Mouse (Mus musculus) hindbrain, embryonic 14.5 days (tissue): ENCODE data around the gene Slc25a42. TPM values are rescaled to one million over a fixed set of nuclear protein-coding genes. Genes with fewer than 3 reads are reported as not detected.

Source experiments
- ATAC-seq: fragments of 200-750 bp; cut with Nextera tagmentation; 2 replicates; pipeline ENCODE4 v1.8.0; 2017; ENCODE audit warnings: moderate number of reproducible peaks, mild to moderate bottlenecking, moderate TSS enrichment, moderate library complexity; ENCODE audit not compliant: low FRiP score
- DNase-seq: peaks from one replicate; pipeline ENCODE4 v3.0.0-alpha.2; 2015; ENCODE audit warnings: low spot score
- H3K27ac ChIP-seq: fragments of 300-500 bp; sonication (generic); 2 replicates; pipeline ENCODE4 v1.5.1; 2014; ENCODE audit warnings: mild to moderate bottlenecking, moderate library complexity
- H3K27me3 ChIP-seq: fragments of 300-500 bp; sonication (generic); 2 replicates; pipeline ENCODE4 v1.6.1; 2014; ENCODE audit warnings: mild to moderate bottlenecking, low read length, mixed read lengths; ENCODE audit not compliant: control insufficient read depth, insufficient read depth
- H3K36me3 ChIP-seq: fragments of 300-500 bp; sonication (generic); replicated peaks from 2 replicates; pipeline ENCODE4 v1.6.1; 2014; ENCODE audit not compliant: control insufficient read depth, insufficient read depth
- H3K4me1 ChIP-seq: fragments of 300-500 bp; sonication (generic); replicated peaks from 2 replicates; pipeline ENCODE4 v1.6.1; 2014; ENCODE audit warnings: antibody characterized with exemption, low read length, mixed read lengths; ENCODE audit not compliant: control insufficient read depth, insufficient read depth
- H3K4me2 ChIP-seq: fragments of 300-500 bp; sonication (generic); replicated peaks from 2 replicates; pipeline ENCODE4 v1.6.1; 2014; ENCODE audit warnings: mild to moderate bottlenecking, moderate library complexity
- H3K4me3 ChIP-seq: fragments of 300-500 bp; sonication (generic); replicated peaks from 2 replicates; pipeline ENCODE4 v1.5.1; 2014; ENCODE audit warnings: mild to moderate bottlenecking, low read length
- H3K9ac ChIP-seq: fragments of 300-500 bp; sonication (generic); 2 replicates; pipeline ENCODE4 v1.6.1; 2014
- H3K9me3 ChIP-seq: fragments of 300-500 bp; sonication (generic); 2 replicates; pipeline ENCODE4 v1.6.1; 2016; ENCODE audit warnings: low read length; ENCODE audit not compliant: control insufficient read depth
- WGBS: fragments of 180-500 bp; shearing (Covaris S2); extraction: QIAGEN DNeasy Blood & Tissue Kit; methylation state at CpG from one replicate; pipeline ENCODE4 v1.1.7; 2014; 5-methylcytosine and 5-hydroxymethylcytosine counted together
- polyA plus RNA-seq: library from polyadenylated mRNA; unstranded; fragments of >200 nt; fragmentation: Nextera tagmentation; extraction: Ambion mirVana; gene quantifications from 2 replicates; pipeline ENCODE4 v1.2.1, GENCODE M21; 2014

Gene Slc25a42
- polyA plus RNA-seq, 1 experiment from 2014 or later = 6.9 TPM

DNA sequence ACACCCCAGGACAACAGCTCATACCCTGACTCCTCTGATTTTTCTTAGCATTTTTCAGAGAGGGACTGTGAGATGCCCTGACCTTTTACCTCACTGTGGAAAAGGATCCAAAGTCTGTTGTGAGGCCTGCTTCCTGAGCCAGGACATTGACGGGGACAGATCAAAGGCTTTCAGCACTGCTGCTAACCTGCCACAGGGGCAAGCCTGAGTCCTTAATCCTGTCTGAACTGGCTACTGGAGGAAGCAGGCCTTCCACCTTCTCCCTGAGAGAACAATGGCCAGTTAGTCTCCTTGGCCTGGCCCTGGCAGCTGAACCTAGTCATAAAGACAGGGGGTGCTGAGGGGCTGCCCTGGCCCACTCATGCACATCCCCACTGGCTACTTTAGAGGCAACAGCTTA lies 4.0 kb downstream of the Slc25a42 start:
- no peak overlapping the region for H3K4me3 ChIP-seq
- no peaks in the 10 kb centered on the region for H3K36me3 ChIP-seq
- no peak for DNase-seq
- 50% methylated on average over 1 of the region's 1 CpGs for WGBS
- H3K27me3 ChIP-seq = peaks cover 13% of the 10 kb centered on the region
- H3K27ac ChIP-seq = no peak overlapping the region
- no peak overlapping the region for H3K4me2 ChIP-seq
- H3K4me1 ChIP-seq = peaks cover 7% of the 10 kb centered on the region; the same call in 1 of the 2 replicates
- H3K9ac ChIP-seq = no peak overlapping the region
- no peaks in the 10 kb centered on the region for H3K9me3 ChIP-seq
- no peak for ATAC-seq

DNA sequence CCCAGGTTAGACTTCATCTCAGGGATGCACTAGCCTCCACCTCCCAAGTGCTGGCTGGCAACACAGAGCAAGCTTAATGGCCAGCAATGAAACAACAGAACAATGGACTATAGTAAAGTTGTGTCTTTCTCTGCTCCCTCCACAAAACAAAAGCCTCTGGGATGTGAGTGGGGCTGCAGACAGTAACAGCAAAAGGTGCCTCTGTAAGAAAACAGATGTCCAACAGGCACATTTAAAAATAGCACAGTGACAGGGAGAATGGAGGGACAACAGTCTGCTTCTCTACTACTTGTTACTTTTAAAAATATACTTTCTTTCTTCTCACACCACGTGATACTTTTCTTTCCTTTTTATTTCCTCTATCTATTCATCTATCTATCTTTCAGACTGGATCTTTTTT lies 7.3 kb downstream of the Slc25a42 start:
- ATAC-seq = no peak
- no peaks in the 10 kb centered on the region for H3K36me3 ChIP-seq
- DNase-seq = no peak
- no peak overlapping the region for H3K27ac ChIP-seq
- H3K27me3 ChIP-seq = no peaks in the 10 kb centered on the region; the same call in 1 of the 2 replicates
- no peaks in the 10 kb centered on the region for H3K4me1 ChIP-seq
- H3K9ac ChIP-seq = no peak overlapping the region
- H3K9me3 ChIP-seq = no peaks in the 10 kb centered on the region
- no peak overlapping the region for H3K4me2 ChIP-seq
- WGBS = 57% methylated on average over 1 of the region's 1 CpGs
- H3K4me3 ChIP-seq = no peak overlapping the region

DNA sequence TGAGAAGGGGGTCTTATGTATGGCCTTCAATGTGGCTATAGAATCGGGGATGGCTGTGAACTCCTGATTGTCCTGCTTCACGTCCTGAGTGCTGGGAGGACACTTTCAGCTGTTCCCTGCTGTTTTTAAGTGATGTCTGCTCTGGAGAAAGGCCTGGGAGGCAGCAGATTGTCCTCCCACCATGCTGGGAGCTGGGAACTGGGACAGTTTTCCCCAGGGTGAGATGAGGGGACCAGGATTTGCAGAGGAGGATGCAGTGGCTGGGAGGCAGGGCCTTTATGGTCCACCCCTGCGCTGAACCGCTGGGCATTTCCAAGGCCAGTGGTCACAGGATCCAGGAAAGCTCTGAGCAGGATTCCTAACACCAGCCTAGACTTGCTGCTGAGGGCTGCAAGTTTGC lies 9.0 kb downstream of the Slc25a42 start:
- DNase-seq (no peak), ATAC-seq (no peak)
- no peak overlapping the region for H3K4me2 ChIP-seq
- no peaks in the 10 kb centered on the region for H3K9me3 ChIP-seq
- 76% methylated on average over 4 of the region's 4 CpGs for WGBS
- no peaks in the 10 kb centered on the region for H3K4me1 ChIP-seq
- no peak overlapping the region for H3K4me3 ChIP-seq
- H3K27ac ChIP-seq = no peak overlapping the region
- H3K36me3 ChIP-seq = no peaks in the 10 kb centered on the region
- no peaks in the 10 kb centered on the region for H3K27me3 ChIP-seq
- H3K9ac ChIP-seq = no peak overlapping the region

- H3K27ac ChIP-seq = no peak overlapping the region
- no peaks in the 10 kb centered on the region for H3K27me3 ChIP-seq
- WGBS = 93% methylated on average over 3 of the region's 3 CpGs
- H3K36me3 ChIP-seq = no peaks in the 10 kb centered on the region
- no peak for DNase-seq
- H3K4me3 ChIP-seq = no peak overlapping the region
- no peaks in the 10 kb centered on the region for H3K4me1 ChIP-seq
- no peaks in the 10 kb centered on the region for H3K9me3 ChIP-seq
- ATAC-seq = no peak
- H3K4me2 ChIP-seq = no peak overlapping the region
- no peak overlapping the region for H3K9ac ChIP-seq
Observed at GRCm38 (mm10) chr8:70201417-70201816, 10.7 kb downstream of the Slc25a42 start.

DNA sequence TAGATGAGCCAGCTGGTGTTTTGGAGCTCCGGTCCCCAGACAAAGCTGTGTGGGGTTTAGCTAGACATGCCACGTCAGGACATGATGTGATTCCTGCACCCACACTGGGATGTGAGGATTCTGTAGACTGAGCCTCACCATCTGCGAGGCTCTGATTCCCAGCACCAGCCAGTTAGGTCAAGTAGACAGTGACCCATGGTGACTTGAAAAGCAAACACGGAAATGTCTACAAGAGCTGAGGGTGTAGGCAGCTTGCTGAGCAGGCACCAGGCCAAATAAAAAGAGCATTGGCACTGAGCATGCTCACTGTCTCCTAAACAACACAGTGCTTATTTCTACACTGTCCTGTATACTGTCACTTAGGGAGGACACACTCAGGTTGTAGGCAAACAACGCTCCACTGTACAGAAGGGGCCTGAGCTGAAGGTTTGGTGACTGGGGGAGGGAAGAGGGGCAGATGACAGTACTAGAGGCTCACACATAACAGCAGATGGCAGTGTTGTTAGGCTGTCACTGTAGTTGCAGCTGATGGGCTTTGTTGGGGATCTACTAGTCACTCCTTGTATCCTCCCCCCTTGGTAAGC lies 11.9 kb downstream of the Slc25a42 start:
- Histone ChIP-seq H3K27me3 (no peaks in the 10 kb centered on the region), H3K4me2 (no peak overlapping the region), H3K9ac (no peak overlapping the region), H3K9me3 (no peaks in the 10 kb centered on the region), H3K27ac (no peak overlapping the region), H3K4me3 (no peak overlapping the region), H3K4me1 (no peaks in the 10 kb centered on the region), H3K36me3 (no peaks in the 10 kb centered on the region)
- peak; percentile 41; the same call in 1 of the 2 replicates for ATAC-seq
- WGBS = 74% methylated on average over 5 of the region's 5 CpGs
- no peak for DNase-seq

DNA sequence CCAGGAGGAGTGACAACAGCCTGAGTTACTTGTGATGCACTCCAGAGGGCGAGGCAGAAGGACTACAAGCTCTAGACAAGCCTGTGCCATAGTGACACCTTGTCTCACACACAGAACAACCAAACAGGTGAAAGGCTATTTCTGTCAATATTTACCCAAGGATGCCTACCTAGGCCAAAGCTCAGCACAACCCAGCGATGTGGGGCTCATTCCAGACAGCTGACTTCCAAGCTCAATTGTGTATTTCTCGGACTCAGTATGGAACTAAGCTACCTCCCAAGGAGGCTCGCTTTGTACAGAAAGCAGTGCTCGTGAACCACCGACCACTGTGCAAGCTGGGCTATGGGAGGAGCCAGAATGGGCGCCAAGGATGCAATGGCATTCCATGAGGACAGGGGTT lies 14.5 kb downstream of the Slc25a42 start:
- Histone ChIP-seq H3K36me3 (0 out of 2 replicates have a peak, but pooled peaks cover under 1% of the 10 kb centered on the region), H3K27ac (no peak overlapping the region), H3K4me2 (no peak overlapping the region), H3K27me3 (no peaks in the 10 kb centered on the region), H3K9me3 (no peaks in the 10 kb centered on the region), H3K4me1 (no peaks in the 10 kb centered on the region), H3K4me3 (no peak overlapping the region), H3K9ac (no peak overlapping the region)
- DNase-seq (no peak), ATAC-seq (no peak)
- WGBS = 47% methylated on average over 7 of the region's 7 CpGs

DNA sequence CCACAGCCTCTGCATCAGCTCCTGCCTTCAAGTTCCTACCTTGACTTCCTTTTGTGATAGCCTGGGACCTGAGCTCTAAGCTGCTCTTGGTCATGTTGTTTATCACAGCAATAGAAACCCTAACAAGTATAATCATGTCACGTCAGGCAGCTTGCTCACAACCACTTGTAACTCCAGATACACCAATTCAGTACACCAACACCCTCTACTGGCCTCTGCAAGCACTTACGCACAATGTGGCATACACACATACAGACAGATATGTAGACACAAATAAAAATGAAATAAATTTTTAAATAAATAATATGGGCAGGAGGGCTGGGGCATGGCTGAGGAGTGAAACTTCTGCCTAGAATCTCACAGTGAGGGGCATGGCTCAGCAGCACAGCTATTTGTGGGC lies 16.3 kb downstream of the Slc25a42 start:
- peaks cover 16% of the 10 kb centered on the region; the same call in 1 of the 2 replicates for H3K36me3 ChIP-seq
- no peak overlapping the region for H3K4me2 ChIP-seq
- H3K4me3 ChIP-seq = no peak overlapping the region
- no peaks in the 10 kb centered on the region for H3K9me3 ChIP-seq
- DNase-seq (no peak), ATAC-seq (no peak)
- H3K27me3 ChIP-seq = no peaks in the 10 kb centered on the region
- no peak overlapping the region for H3K9ac ChIP-seq
- no peaks in the 10 kb centered on the region for H3K4me1 ChIP-seq
- H3K27ac ChIP-seq = no peak overlapping the region
- WGBS = 85% methylated on average over 2 of the region's 2 CpGs

DNA sequence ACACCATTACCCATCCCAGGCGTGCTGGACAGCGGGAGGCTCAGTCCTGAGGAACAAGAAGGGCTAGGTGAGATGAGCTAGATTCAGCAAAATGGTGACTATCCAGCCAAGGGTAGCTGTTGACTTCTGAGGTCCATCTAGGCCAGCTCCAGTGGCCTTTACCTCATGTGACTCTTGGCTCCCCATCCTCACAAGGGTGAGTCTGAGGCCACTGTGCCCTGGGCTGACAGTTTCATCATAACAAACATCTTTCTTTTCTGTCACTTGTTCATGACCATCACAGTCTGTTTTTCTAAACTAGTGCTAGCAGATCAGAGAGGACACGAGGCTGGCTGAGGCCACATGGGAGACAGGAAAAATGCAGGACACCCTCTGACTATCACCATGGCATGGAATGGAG lies 17.9 kb downstream of the Slc25a42 start:
- Histone ChIP-seq H3K9ac (no peak overlapping the region), H3K27me3 (no peaks in the 10 kb centered on the region), H3K4me1 (no peaks in the 10 kb centered on the region), H3K27ac (no peak overlapping the region), H3K36me3 (peaks cover 16% of the 10 kb centered on the region; the same call in 1 of the 2 replicates), H3K4me2 (no peak overlapping the region), H3K9me3 (no peaks in the 10 kb centered on the region), H3K4me3 (no peak overlapping the region)
- WGBS = 96% methylated on average over 3 of the region's 3 CpGs
- ATAC-seq = no peak
- no peak for DNase-seq

- Histone ChIP-seq H3K27me3 (no peaks in the 10 kb centered on the region), H3K9me3 (no peaks in the 10 kb centered on the region), H3K4me3 (no peak overlapping the region), H3K36me3 (peaks cover 16% of the 10 kb centered on the region; the same call in 1 of the 2 replicates), H3K27ac (no peak overlapping the region), H3K4me1 (no peaks in the 10 kb centered on the region), H3K9ac (no peak overlapping the region), H3K4me2 (no peak overlapping the region)
- 59% methylated on average over 5 of the region's 5 CpGs for WGBS
- ATAC-seq (no peak), DNase-seq (no peak)
Observed at GRCm38 (mm10) chr8:70193238-70193637, 18.9 kb downstream of the Slc25a42 start.

- ATAC-seq (no peak), DNase-seq (no peak)
- no peak overlapping the region for H3K4me3 ChIP-seq
- H3K27me3 ChIP-seq = no peaks in the 10 kb centered on the region
- WGBS = 72% methylated on average over 7 of the region's 7 CpGs
- no peak overlapping the region for H3K4me2 ChIP-seq
- H3K9ac ChIP-seq = no peak overlapping the region
- no peaks in the 10 kb centered on the region for H3K4me1 ChIP-seq
- H3K9me3 ChIP-seq = no peaks in the 10 kb centered on the region
- H3K36me3 ChIP-seq = peaks cover 16% of the 10 kb centered on the region; the same call in 1 of the 2 replicates
- H3K27ac ChIP-seq = no peak overlapping the region
Observed at GRCm38 (mm10) chr8:70188707-70189106, 23.4 kb downstream of the Slc25a42 start.
